Mouse (Mus musculus) hindbrain, embryonic 12.5 days (tissue): Measurements from ENCODE around the gene Ube2n. TPM values are rescaled to one million over a fixed set of nuclear protein-coding genes. Genes with fewer than 3 reads are reported as not detected.
A peak's percentile ranks its signal among the peaks of the same experiment; 100 is the strongest.

ENCODE experiments used
- ATAC-seq: fragments of 200-750 bp; cut with Nextera tagmentation; 2 replicates; pipeline ENCODE4 v1.8.0; 2017; ENCODE audit warnings: moderate TSS enrichment; ENCODE audit not compliant: low FRiP score
- H3K27ac ChIP-seq: fragments of 300-500 bp; sonication (generic); 2 replicates; pipeline ENCODE4 v1.5.1; 2016; ENCODE audit warnings: mild to moderate bottlenecking
- H3K27me3 ChIP-seq: fragments of 300-500 bp; sonication (generic); 2 replicates; pipeline ENCODE4 v1.6.1; 2016; ENCODE audit warnings: mild to moderate bottlenecking
- H3K36me3 ChIP-seq: fragments of 300-500 bp; sonication (generic); 2 replicates; pipeline ENCODE4 v1.6.1; 2016; ENCODE audit warnings: mild to moderate bottlenecking
- H3K4me1 ChIP-seq: fragments of 300-500 bp; sonication (generic); 2 replicates; pipeline ENCODE4 v1.6.1; 2016
- H3K4me2 ChIP-seq: fragments of 300-500 bp; sonication (generic); replicated peaks from 2 replicates; pipeline ENCODE4 v1.6.1; 2016; ENCODE audit warnings: mild to moderate bottlenecking
- H3K4me3 ChIP-seq: fragments of 300-500 bp; sonication (generic); 2 replicates; pipeline ENCODE4 v1.5.1; 2016; ENCODE audit warnings: mild to moderate bottlenecking
- H3K9ac ChIP-seq: fragments of 300-500 bp; sonication (generic); 2 replicates; pipeline ENCODE4 v1.6.1; 2016; ENCODE audit warnings: mild to moderate bottlenecking, moderate library complexity
- H3K9me3 ChIP-seq: fragments of 300-500 bp; sonication (generic); replicated peaks from 2 replicates; pipeline ENCODE4 v1.6.1; 2016; ENCODE audit warnings: mild to moderate bottlenecking
- WGBS: fragments of 180-500 bp; shearing (Covaris S2); methylation state at CpG from one replicate; pipeline ENCODE4 v1.1.7; 2016; 5-methylcytosine and 5-hydroxymethylcytosine counted together
- polyA plus RNA-seq: library from polyadenylated mRNA; unstranded; fragments of >200 nt; fragmentation: Nextera tagmentation; extraction: Ambion mirVana; gene quantifications from 2 replicates; pipeline ENCODE4 v1.2.1, GENCODE M21; 2016

Ube2n gene
- polyA plus RNA-seq, 1 experiment from 2014 or later: 367 TPM

DNA sequence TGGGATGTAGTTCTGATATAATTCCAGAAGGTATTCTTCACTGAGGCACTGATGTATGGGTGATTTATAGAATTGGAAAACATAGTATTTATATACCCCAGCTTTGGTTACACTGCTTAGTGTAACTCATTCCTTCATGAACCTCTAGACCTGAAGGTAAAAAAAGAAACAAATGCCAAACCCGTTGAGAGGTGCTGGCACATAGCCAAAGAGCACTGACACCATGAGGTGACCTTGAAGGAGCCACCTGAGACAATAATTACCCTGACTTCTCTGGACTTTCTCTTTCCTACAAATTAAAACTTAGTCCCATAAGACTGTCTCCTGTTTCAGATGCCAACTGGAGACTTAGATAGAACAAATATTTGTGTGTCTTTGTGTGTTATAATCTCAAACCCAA lies 10.6 kb upstream of the Ube2n start:
- no peaks in the 10 kb centered on the region for H3K27me3 ChIP-seq
- no peak overlapping the region for H3K27ac ChIP-seq
- H3K4me3 ChIP-seq: no peak overlapping the region
- WGBS: 62% methylated on average over 1 of the region's 1 CpGs
- ATAC-seq: no peak
- H3K9me3 ChIP-seq: no peaks in the 10 kb centered on the region
- H3K36me3 ChIP-seq: no peaks in the 10 kb centered on the region
- no peak overlapping the region for H3K9ac ChIP-seq
- no peak overlapping the region for H3K4me2 ChIP-seq
- peaks cover 9% of the 10 kb centered on the region for H3K4me1 ChIP-seq

DNA sequence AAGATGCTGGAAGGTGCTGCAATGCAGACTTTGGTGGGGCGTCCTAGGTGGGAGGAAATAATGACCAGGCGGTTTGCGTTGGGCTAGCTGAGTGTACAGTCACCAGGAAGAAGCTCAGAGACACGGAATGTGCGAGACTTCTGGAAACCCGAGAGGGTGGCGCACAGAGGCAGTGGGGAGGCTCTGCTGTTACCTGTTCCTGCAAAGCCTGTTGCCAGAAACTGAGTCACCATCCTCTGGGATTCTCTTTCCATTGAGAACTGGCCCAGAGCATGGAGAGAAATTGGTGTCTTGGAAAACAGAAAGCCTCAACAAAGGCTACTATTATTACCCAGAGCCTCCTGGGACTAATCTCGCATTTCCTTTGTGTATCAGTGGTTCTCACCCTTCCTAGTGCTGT lies 6.8 kb upstream of the Ube2n start:
- Histone ChIP-seq H3K4me3 (no peak overlapping the region), H3K4me2 (no peak overlapping the region), H3K36me3 (no peaks in the 10 kb centered on the region), H3K9ac (no peak overlapping the region), H3K9me3 (no peaks in the 10 kb centered on the region), H3K4me1 (no peaks in the 10 kb centered on the region), H3K27me3 (no peaks in the 10 kb centered on the region), H3K27ac (no peak overlapping the region)
- no peak for ATAC-seq
- WGBS: 86% methylated on average over 8 of the region's 8 CpGs

DNA sequence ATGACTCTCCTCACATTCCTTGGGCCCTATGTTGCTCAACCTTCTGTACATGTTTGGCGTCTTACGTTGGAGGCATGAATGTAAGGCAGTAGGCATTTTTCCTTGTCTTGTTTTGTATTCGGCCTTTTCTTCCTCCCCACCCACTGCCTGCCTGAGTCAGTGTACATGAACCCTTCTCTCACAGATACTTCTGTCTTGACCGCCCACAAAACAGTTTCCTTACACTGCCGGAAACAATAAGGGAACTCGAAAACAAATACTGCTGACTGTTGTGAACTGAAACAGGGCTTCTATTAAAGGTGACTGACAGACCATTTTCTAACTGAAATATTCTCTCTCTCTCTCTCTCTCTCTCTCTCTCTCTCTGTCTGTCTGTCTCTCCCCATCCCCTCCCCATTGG lies 6.2 kb upstream of the Ube2n start:
- no peaks in the 10 kb centered on the region for H3K27me3 ChIP-seq
- H3K4me3 ChIP-seq: no peak overlapping the region
- H3K4me2 ChIP-seq: no peak overlapping the region
- H3K9ac ChIP-seq: 0 out of 2 replicates have a peak overlapping the region, but pooled peaks have one; percentile 23
- 70% methylated on average over 6 of the region's 6 CpGs for WGBS
- H3K27ac ChIP-seq: no peak overlapping the region
- no peak for ATAC-seq
- H3K9me3 ChIP-seq: no peaks in the 10 kb centered on the region
- H3K36me3 ChIP-seq: no peaks in the 10 kb centered on the region
- H3K4me1 ChIP-seq: no peaks in the 10 kb centered on the region; the same call in 1 of the 2 replicates

DNA sequence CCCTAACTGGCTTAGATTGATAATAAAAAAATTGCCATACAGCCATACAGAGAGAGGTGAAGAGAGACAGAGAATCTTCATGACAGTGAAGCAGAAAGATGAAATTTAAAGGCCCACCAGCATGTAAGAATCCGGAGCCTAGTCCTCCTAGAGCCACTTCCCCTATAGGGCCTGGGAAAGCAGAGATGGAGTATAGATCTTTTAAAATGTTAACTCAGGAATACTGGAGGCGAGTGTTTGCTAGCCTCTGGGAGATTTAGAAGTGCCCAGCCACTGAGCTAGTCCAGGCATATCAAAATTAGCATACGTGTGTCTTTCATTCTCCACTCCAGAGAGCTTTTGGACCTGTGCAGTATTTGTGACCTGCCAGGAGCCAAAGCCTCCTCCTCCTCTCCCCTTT lies 5.7 kb upstream of the Ube2n start:
- Histone ChIP-seq H3K9me3 (no peaks in the 10 kb centered on the region), H3K9ac (no peak overlapping the region), H3K4me2 (no peak overlapping the region), H3K27me3 (no peaks in the 10 kb centered on the region), H3K4me3 (no peak overlapping the region), H3K4me1 (peaks cover 4% of the 10 kb centered on the region), H3K36me3 (no peaks in the 10 kb centered on the region), H3K27ac (no peak overlapping the region)
- no peak for ATAC-seq
- WGBS: 72% methylated on average over 3 of the region's 3 CpGs

DNA sequence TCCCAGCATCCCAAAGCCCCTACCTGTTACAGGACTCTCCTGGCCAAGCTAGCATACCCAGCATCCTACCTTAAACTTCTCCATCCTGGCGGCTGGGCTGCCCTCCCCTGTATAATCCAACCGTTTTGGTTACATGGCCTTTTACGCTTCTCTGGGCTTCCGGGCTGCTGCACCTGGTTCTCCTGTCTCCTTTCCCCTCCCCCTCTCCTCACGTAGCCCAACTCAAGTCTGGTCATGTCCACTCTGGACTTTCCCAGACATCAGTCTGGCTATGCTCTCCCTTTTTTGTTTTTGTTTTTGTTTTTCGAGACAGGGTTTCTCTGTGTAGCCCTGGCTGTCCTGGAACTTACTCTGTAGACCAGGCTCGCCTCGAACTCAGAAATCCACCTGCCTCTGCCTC lies 2.3 kb upstream of the Ube2n start:
- 87% methylated on average over 8 of the region's 8 CpGs for WGBS

DNA sequence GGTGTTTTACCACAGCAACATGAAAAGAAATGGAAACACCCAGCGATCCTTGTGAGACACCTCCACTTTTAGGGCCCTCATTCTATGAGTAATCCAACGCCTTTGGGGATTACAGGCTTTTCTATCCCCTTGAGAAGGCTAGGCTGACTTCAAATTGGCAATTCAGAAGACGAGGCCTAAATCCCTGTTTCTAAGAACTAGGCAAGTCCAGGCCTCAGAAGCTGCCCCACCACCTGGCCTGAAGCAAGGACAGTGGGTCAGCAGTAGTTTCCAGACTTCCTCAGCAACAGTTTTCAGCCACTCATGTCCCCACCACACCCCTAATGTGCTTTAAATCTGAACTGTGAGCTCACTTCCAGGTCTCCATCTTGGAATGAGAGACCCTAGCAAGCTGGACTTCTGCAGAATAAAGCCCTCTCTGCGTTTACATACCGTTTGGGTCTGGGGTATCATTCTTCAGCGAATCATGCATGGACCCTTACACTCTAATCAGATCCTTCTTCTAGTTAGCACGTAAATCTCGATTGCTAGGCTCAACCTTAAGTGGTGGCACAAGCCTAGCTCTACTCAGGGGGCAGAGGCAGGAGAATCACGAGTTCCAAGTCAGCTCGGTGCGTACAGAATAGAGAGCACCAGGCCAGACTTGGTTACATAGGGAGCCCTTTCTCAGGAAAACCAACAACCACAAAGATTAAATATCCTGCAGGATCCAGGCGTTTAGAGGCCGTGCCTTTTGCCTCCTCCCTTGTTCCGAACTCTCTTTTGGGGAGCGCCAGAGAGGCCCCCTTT lies 983 bp upstream of the Ube2n start:
- peak overlapping the region; percentile 55 for H3K4me2 ChIP-seq
- H3K27ac ChIP-seq: peak overlapping the region; percentile 97
- peaks cover 15% of the 10 kb centered on the region for H3K4me1 ChIP-seq
- H3K9ac ChIP-seq: peak overlapping the region; percentile 96
- no peaks in the 10 kb centered on the region for H3K36me3 ChIP-seq
- H3K4me3 ChIP-seq: peak overlapping the region; percentile 96
- H3K27me3 ChIP-seq: no peaks in the 10 kb centered on the region
- no peaks in the 10 kb centered on the region for H3K9me3 ChIP-seq
- 36% methylated on average over 15 of the region's 15 CpGs for WGBS
- ATAC-seq: peak; percentile 21

More for the DNA sequence above, 2.3 kb upstream of the Ube2n start:
- Histone ChIP-seq H3K27me3 (no peaks in the 10 kb centered on the region), H3K9ac (no peak overlapping the region), H3K4me2 (no peak overlapping the region), H3K36me3 (no peaks in the 10 kb centered on the region), H3K4me1 (peaks cover 14% of the 10 kb centered on the region), H3K4me3 (no peak overlapping the region), H3K27ac (no peak overlapping the region), H3K9me3 (no peaks in the 10 kb centered on the region)
- no peak for ATAC-seq

DNA sequence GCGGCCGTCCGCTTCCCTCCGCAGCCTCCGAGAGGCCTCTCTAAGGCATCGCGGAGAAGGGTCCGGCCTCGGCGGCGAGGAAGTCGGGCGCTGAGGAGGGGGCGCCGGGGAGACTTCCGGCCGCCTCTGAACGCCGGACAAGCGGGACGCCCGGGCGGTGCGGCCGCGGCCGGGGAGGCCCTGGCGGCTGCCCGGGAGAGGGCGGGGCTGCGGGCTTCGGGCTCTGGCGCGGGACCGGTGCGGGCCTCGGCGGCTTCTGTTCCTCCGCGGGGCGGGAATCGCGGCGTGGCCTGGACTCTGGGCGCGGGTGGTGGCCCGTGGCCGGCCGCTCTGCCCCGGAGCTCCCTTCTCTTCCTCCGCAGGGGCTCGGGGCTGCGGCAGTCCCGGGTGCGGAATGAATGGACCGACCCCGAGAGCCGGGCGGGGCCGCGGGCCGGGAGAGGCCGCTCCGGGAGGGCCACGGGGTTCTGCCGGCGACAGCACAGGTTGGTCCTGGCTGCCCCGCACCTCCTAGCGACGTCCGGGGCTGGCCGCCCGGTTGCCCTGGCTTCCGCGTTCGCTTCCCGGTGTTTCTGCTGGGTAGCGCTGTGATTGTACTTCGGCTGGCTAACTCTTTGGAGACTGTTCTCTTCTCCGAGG lies 467 bp downstream of the Ube2n start:
- Histone ChIP-seq H3K4me2 (peak overlapping the region; percentile 65), H3K36me3 (no peaks in the 10 kb centered on the region), H3K9me3 (no peaks in the 10 kb centered on the region), H3K27me3 (no peaks in the 10 kb centered on the region), H3K27ac (peak overlapping the region; percentile 97), H3K4me3 (peak overlapping the region; percentile 96), H3K4me1 (peaks cover 15% of the 10 kb centered on the region), H3K9ac (peak overlapping the region; percentile 96)
- ATAC-seq: peak; percentile 72
- WGBS: under 1% methylated on average over 64 of the region's 80 CpGs

DNA sequence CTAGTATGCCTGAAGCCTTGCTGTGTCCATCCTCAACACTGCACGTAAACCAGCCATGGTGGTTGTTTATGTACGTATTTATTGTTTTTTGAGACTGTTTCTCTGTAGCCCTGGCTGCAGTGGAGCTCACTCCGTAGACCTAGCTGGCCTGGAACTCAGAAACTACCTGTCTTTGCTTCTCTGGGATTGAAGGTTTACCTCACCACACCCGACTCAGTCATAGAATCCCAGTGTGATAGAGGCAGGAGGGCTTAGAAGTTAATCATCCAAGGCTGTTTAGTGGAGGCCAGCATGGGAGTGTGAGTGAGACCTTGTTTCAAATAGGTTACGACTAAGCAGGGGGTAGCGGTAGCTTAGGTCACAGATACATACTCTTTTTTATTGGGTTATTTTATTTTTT lies 2.7 kb downstream of the Ube2n start:
- H3K27me3 ChIP-seq: no peaks in the 10 kb centered on the region
- H3K27ac ChIP-seq: no peak overlapping the region
- 98% methylated on average over 6 of the region's 6 CpGs for WGBS
- H3K9ac ChIP-seq: no peak overlapping the region
- no peak for ATAC-seq
- H3K9me3 ChIP-seq: no peaks in the 10 kb centered on the region
- H3K4me2 ChIP-seq: no peak overlapping the region
- no peak overlapping the region for H3K4me3 ChIP-seq
- no peaks in the 10 kb centered on the region; the same call in 1 of the 2 replicates for H3K36me3 ChIP-seq
- H3K4me1 ChIP-seq: peaks cover 15% of the 10 kb centered on the region

DNA sequence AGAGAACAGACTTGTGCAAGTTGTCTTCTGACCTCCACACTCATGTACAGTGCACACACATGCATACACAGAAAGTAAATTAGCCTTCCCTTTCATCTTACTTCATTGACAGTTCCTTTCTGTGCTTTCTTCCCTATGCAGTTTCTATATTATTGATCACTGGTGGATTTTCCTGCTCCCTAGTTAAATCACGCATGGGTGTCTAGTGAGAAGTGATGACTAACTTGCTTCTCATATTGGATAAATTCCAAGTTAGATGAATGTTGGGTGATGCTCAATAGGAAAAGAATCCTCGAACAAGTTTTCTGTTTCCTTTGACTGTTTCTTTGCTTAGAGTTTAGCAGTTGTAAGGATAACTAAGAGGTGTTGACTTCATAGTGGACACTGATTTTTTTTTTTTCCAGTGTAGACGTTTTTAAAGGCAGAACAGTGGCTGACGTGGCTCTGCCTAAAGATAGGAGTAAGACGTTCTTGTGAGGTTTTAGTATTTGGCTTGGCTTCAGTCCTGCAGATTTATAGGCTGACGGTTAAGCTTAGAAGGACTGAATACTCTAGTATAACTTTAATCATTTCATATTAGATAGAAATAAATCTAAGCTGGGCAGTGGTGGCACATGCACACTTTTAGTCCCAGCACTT lies 10.2 kb downstream of the Ube2n start:
- no peak overlapping the region for H3K27ac ChIP-seq
- H3K4me2 ChIP-seq: no peak overlapping the region
- no peak overlapping the region for H3K9ac ChIP-seq
- H3K4me1 ChIP-seq: no peaks in the 10 kb centered on the region
- H3K4me3 ChIP-seq: no peak overlapping the region
- ATAC-seq: no peak
- 87% methylated on average over 6 of the region's 6 CpGs for WGBS
- no peaks in the 10 kb centered on the region for H3K27me3 ChIP-seq
- H3K36me3 ChIP-seq: no peaks in the 10 kb centered on the region; the same call in 1 of the 2 replicates
- H3K9me3 ChIP-seq: no peaks in the 10 kb centered on the region

DNA sequence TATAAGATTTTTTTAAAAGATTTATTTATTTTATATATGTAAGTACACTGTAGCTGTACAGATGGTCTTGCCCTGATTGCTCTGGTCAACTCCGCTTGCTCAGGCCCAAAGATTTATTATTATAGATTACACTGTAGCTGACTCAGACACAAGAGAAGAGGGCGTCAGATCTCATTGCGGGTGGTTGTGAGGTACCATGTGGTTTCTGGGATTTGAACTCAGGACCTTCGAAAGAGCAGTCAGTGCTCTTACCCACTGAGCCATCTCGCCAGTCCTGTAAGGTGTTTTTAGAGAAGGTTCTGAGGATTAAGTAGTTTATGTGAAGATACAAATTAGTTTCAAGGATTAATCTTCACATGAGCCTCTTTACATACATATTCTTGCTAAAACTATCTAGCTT lies 10.9 kb downstream of the Ube2n start:
- Histone ChIP-seq H3K4me3 (no peak overlapping the region), H3K9ac (no peak overlapping the region), H3K4me1 (peaks cover 6% of the 10 kb centered on the region), H3K27ac (no peak overlapping the region), H3K27me3 (no peaks in the 10 kb centered on the region), H3K9me3 (no peaks in the 10 kb centered on the region), H3K36me3 (no peaks in the 10 kb centered on the region; the same call in 1 of the 2 replicates), H3K4me2 (no peak overlapping the region)
- no peak for ATAC-seq
- WGBS: 95% methylated on average over 5 of the region's 5 CpGs

DNA sequence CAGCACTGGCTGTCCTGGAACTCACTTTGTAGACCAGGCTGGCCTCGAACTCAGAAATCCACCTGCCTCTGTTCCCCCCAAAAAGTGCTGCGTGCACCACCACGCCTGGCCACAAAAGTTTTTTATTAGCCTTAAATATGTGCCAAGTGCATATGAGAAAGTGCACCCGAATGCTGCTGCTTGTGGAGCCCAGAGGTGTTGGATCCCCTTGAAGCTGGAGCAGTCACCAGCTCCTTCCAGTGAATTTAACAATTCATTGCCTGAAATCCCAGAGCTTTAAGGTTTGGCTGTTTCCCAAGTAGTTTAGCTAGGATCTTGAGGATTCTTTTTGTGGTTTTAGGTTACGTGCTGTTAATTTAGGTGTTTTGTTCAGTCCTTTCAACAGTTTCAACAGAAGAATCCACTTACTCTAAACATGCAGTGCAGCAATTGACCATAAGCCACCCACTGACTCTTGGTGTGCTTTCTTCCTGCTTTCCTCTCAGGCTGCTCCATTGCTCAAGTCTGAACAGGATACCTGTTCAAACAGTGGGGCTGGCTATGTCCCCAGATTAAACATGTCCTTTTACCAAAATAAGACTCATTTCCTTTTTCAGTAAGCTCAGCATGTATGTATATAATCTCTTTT lies 11.7 kb downstream of the Ube2n start:
- H3K9me3 ChIP-seq: no peaks in the 10 kb centered on the region
- no peak overlapping the region for H3K4me2 ChIP-seq
- H3K27ac ChIP-seq: no peak overlapping the region
- peaks cover 10% of the 10 kb centered on the region for H3K4me1 ChIP-seq
- no peak for ATAC-seq
- no peak overlapping the region for H3K4me3 ChIP-seq
- H3K36me3 ChIP-seq: no peaks in the 10 kb centered on the region; the same call in 1 of the 2 replicates
- H3K9ac ChIP-seq: no peak overlapping the region
- WGBS: 79% methylated on average over 5 of the region's 5 CpGs
- no peaks in the 10 kb centered on the region for H3K27me3 ChIP-seq

DNA sequence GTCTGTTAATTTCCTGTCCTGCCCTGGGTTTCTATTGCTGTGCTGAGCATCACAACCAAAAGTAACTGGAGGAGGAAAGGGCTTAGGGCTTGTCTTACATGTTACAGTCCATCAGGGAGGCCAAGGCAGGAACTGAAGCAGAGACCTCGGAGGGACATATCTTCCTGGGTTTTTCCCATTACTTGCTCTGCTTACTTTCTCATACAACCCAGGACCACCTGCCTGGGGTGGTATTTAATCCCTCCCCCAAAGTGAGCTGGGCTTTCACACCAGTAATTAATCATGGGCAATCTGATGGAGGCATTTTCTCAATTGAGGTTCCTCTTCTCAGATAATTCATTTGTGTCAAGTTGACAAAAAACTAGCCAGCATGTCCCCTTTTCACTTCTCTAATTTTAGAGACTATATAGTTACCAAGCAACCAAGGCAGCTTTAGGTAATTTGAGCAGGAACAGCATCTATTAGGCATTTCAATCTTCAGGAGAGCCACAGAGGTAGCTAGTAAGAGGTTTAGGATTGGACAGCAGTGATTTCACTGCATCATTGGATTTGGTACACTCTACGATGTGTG lies 15.7 kb downstream of the Ube2n start:
- no peak overlapping the region for H3K27ac ChIP-seq
- H3K9me3 ChIP-seq: no peaks in the 10 kb centered on the region
- no peaks in the 10 kb centered on the region for H3K36me3 ChIP-seq
- H3K27me3 ChIP-seq: no peaks in the 10 kb centered on the region
- H3K4me1 ChIP-seq: peaks cover 12% of the 10 kb centered on the region
- no peak overlapping the region for H3K9ac ChIP-seq
- H3K4me3 ChIP-seq: no peak overlapping the region
- ATAC-seq: no peak
- WGBS: 64% methylated on average over 2 of the region's 2 CpGs
- no peak overlapping the region for H3K4me2 ChIP-seq
